Comparison of ENCODE assay signal across 14 mouse cellular contexts in the genomic region with DNA sequence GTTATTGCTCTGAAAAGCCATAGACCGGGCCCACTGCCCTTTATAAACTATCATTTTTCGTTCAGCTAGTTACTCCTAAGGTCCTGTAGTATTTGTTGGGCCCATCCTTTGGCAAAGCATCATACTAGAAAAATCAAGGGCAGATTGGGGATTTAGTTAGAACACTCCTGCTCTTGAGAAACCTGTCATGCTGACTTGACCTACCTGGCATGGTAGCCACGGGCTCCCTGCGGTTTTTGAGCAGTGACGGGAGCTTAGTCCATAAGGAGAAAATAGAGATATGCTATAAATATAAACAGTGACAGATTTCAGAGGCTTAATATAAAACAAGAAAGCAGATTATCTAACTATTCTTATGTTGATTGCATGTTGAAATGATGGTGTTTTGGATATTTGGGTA.
"Had no signal": no experiment of that assay in that cellular context is flagged by ENCODE, and none has a peak within 500 bp of the region (broad histone marks: within the 10 kb centered on the region; RNA-seq: fewer than 3 reads in every experiment).

No protein-coding gene starts in this region.

- H3K9ac ChIP-seq: limb, embryonic 12.5 days; liver, embryonic 13.5 days; liver, postnatal 0 days; lung, embryonic 15.5 days; stomach, embryonic 15.5 days had no signal

- H3K27ac ChIP-seq: layer of hippocampus, adult 2 months; limb, embryonic 12.5 days; liver, embryonic 13.5 days; lung, embryonic 15.5 days; macrophage; stomach, embryonic 15.5 days had no signal

- H3K36me3 ChIP-seq: limb, embryonic 12.5 days; liver, embryonic 13.5 days; lung, embryonic 15.5 days; stomach, embryonic 15.5 days had no signal

- H3K27me3 ChIP-seq: limb, embryonic 12.5 days; liver, embryonic 13.5 days; lung, embryonic 15.5 days; megakaryocyte, embryonic 14.5 days; stomach, embryonic 15.5 days had no signal

- H3K4me3 ChIP-seq: layer of hippocampus, adult 2 months; limb, embryonic 12.5 days; liver, embryonic 13.5 days; lung, embryonic 15.5 days; megakaryocyte, embryonic 14.5 days; stomach, embryonic 15.5 days had no signal

- H3K9me3 ChIP-seq: limb, embryonic 12.5 days; liver, embryonic 13.5 days; lung, embryonic 15.5 days; megakaryocyte, embryonic 14.5 days; stomach, embryonic 15.5 days had no signal

- H3K4me2 ChIP-seq: limb, embryonic 12.5 days; liver, embryonic 13.5 days; lung, embryonic 15.5 days; midbrain, embryonic 11.5 days; stomach, embryonic 15.5 days had no signal

- ATAC-seq: liver, postnatal 0 days had no signal

- H3K4me1 ChIP-seq: limb, embryonic 12.5 days; liver, embryonic 13.5 days; lung, embryonic 15.5 days; stomach, embryonic 15.5 days had no signal

- DNase-seq: kidney, postnatal 25 days; liver; liver, embryonic 13.5 days; liver, postnatal 0 days; lung, postnatal 14 days; right cerebral cortex, postnatal 14 days; thymus, postnatal 36 days had no signal
